9 mouse cellular contexts compared by ENCODE assay signal in the genomic region with DNA sequence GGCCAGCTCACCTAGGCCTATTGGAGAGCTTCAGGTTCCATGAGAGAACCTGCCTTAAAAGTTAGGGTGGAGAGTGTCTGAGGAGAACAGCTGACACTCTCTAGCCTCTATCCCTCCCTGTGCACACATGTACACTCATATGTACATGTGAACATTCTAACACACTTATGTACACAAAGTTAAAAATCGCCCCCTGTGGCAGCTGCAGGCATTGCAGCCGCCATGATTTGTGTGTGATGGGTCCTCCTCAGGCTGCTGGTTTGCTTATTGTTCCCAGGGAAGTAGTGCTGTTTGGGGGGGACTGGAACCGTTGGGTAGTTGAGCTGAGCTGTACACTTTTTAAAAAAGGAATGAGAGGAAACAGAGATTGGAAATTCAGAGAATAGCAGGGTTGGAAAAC. TPM values are rescaled to one million over a fixed set of nuclear protein-coding genes. Genes with fewer than 3 reads are reported as not detected.
A peak's percentile ranks its signal among the peaks of the same experiment; 100 is the strongest.
DNase-seq lines count a peak whose midpoint lies in the region; ATAC-seq and TF ChIP-seq lines count a peak whose summit lies in the region.
"Had no signal": no experiment of that assay in that cellular context is flagged by ENCODE, and none has a peak within 500 bp of the region (broad histone marks: within the 10 kb centered on the region; RNA-seq: fewer than 3 reads in every experiment).

No protein-coding gene starts in this region.

- TF ChIP-seq EP300 in CH12.LX (IDR thresholded peaks at IDR 0.05; ENCODE audit: low read length) = no peak

- no peak overlapping the region for H3K4me3 ChIP-seq in hindbrain, embryonic 11.5 days (ENCODE audit: low read depth, low read length)
- no peak overlapping the region for H3K4me3 ChIP-seq in hindbrain, embryonic 12.5 days
- H3K4me3 ChIP-seq in CH12.LX (replicated peaks in 1 of 3; ENCODE audit: low read depth in 2 of 3, low read length in 2 of 3, poor library complexity in 1 of 3) = no peak overlapping the region
- H3K4me3 ChIP-seq in embryonic facial prominence, embryonic 14.5 days (ENCODE audit: low read depth, low read length) = no peak overlapping the region
- H3K4me3 ChIP-seq: embryonic facial prominence, embryonic 12.5 days had no signal

- ATAC-seq in hindbrain, embryonic 11.5 days (ENCODE audit: low FRiP score) = no peak
- no peak for ATAC-seq in hindbrain, embryonic 12.5 days (ENCODE audit: low FRiP score)
- no peak for ATAC-seq in embryonic facial prominence, embryonic 14.5 days (ENCODE audit: low read depth)
- ATAC-seq in monocyte, adult 5-6 weeks (replicated peaks; ENCODE audit: insufficient number of reproducible peaks, low FRiP score, low TSS enrichment, poor library complexity, severe bottlenecking) = peak; percentile 51; the same call in 1 of the 2 replicates

- H3K9me3 ChIP-seq in hindbrain, embryonic 11.5 days (ENCODE audit: control insufficient read depth, low read length) = no peaks in the 10 kb centered on the region
- no peaks in the 10 kb centered on the region for H3K9me3 ChIP-seq in hindbrain, embryonic 12.5 days (replicated peaks)
- H3K9me3 ChIP-seq in CH12.LX (replicated peaks; ENCODE audit: low read length) = peaks cover 10% of the 10 kb centered on the region
- H3K9me3 ChIP-seq in embryonic facial prominence, embryonic 14.5 days (ENCODE audit: control insufficient read depth, low read length) = no peaks in the 10 kb centered on the region
- H3K9me3 ChIP-seq: embryonic facial prominence, embryonic 12.5 days had no signal

- WGBS in hindbrain, embryonic 11.5 days = 13% methylated on average over 3 of the region's 3 CpGs
- 15% methylated on average over 3 of the region's 3 CpGs for WGBS in hindbrain, embryonic 12.5 days
- WGBS in embryonic facial prominence, embryonic 14.5 days = 14% methylated on average over 3 of the region's 3 CpGs

- H3K4me1 ChIP-seq in hindbrain, embryonic 11.5 days (replicated peaks; ENCODE audit: control insufficient read depth, insufficient read depth, low read length) = no peaks in the 10 kb centered on the region
- peaks cover 2% of the 10 kb centered on the region; the same call in 1 of the 2 replicates for H3K4me1 ChIP-seq in hindbrain, embryonic 12.5 days
- H3K4me1 ChIP-seq in CH12.LX (ENCODE audit: control insufficient read depth in 1 of 2, insufficient read depth in 2 of 2) = no peaks in the 10 kb centered on the region
- peaks cover under 1% of the 10 kb centered on the region; the same call in 1 of the 2 replicates for H3K4me1 ChIP-seq in embryonic facial prominence, embryonic 14.5 days (ENCODE audit: control insufficient read depth, insufficient read depth, low read length)

- H3K27me3 ChIP-seq in hindbrain, embryonic 11.5 days (ENCODE audit: control insufficient read depth, insufficient read depth, low read length) = no peaks in the 10 kb centered on the region
- no peaks in the 10 kb centered on the region for H3K27me3 ChIP-seq in hindbrain, embryonic 12.5 days
- peaks cover 65% of the 10 kb centered on the region for H3K27me3 ChIP-seq in CH12.LX (replicated peaks)
- no peaks in the 10 kb centered on the region for H3K27me3 ChIP-seq in embryonic facial prominence, embryonic 14.5 days (replicated peaks; ENCODE audit: control insufficient read depth, insufficient read depth, low read length)
- H3K27me3 ChIP-seq: embryonic facial prominence, embryonic 12.5 days had no signal

- no peak; the same call in none of the 2 replicates for TF ChIP-seq RAD21 in CH12.LX (IDR thresholded peaks at IDR 0.05; ENCODE audit: low read depth, low read length)

- no peaks in the 10 kb centered on the region for H3K36me3 ChIP-seq in hindbrain, embryonic 11.5 days (ENCODE audit: control insufficient read depth, insufficient read depth, low read length)
- H3K36me3 ChIP-seq in hindbrain, embryonic 12.5 days = no peaks in the 10 kb centered on the region
- H3K36me3 ChIP-seq in CH12.LX (replicated peaks in 1 of 2; ENCODE audit: control insufficient read depth in 1 of 2, insufficient read depth in 1 of 2, low read length in 1 of 2) = no peaks in the 10 kb centered on the region
- H3K36me3 ChIP-seq in embryonic facial prominence, embryonic 14.5 days (ENCODE audit: control insufficient read depth, insufficient read depth, low read length) = no peaks in the 10 kb centered on the region
- H3K36me3 ChIP-seq: embryonic facial prominence, embryonic 12.5 days had no signal

- no peak overlapping the region for H3K4me2 ChIP-seq in hindbrain, embryonic 11.5 days (replicated peaks; ENCODE audit: low read depth, low read length)
- H3K4me2 ChIP-seq in hindbrain, embryonic 12.5 days (replicated peaks) = no peak overlapping the region
- H3K4me2 ChIP-seq in CH12.LX (ENCODE audit: insufficient read depth, low read depth, poor library complexity, severe bottlenecking) = no peak overlapping the region
- no peak overlapping the region for H3K4me2 ChIP-seq in embryonic facial prominence, embryonic 14.5 days (ENCODE audit: low read depth, low read length)
- H3K4me2 ChIP-seq: embryonic facial prominence, embryonic 12.5 days had no signal

- H3K9ac ChIP-seq in hindbrain, embryonic 11.5 days (ENCODE audit: low read depth, low read length) = no peak overlapping the region
- H3K9ac ChIP-seq in hindbrain, embryonic 12.5 days = no peak overlapping the region
- H3K9ac ChIP-seq in CH12.LX (ENCODE audit: insufficient read depth, low read depth) = no peak overlapping the region
- no peak overlapping the region for H3K9ac ChIP-seq in embryonic facial prominence, embryonic 14.5 days (ENCODE audit: low read depth, low read length)
- H3K9ac ChIP-seq: embryonic facial prominence, embryonic 12.5 days had no signal

- DNase-seq in hindbrain, embryonic 11.5 days (ENCODE audit: low spot score) = peak; percentile 86
- DNase-seq in CH12.LX (ENCODE audit: extremely low read depth) = peak; percentile 45
- DNase-seq in adrenal gland, postnatal 25 days = peak; percentile 41
- DNase-seq in embryonic facial prominence, embryonic 14.5 days (ENCODE audit: low spot score) = peak; percentile 53
- peak; percentile 67 to 70 for DNase-seq in layer of hippocampus, postnatal 10 days (ENCODE audit: low spot score in 2 of 2)
- DNase-seq in thymus, postnatal 4 days = peak; percentile 86

- H3K79me2 ChIP-seq in CH12.LX (replicated peaks; ENCODE audit: control insufficient read depth, extremely low read depth, insufficient read depth, poor library complexity, severe bottlenecking) = no peaks in the 10 kb centered on the region

- TF ChIP-seq POLR2A in CH12.LX (IDR thresholded peaks at IDR 0.05; ENCODE audit: low read depth, low read length) = no peak

- in situ Hi-C loops in CH12.LX (cut with MboI; ENCODE audit: low pct_ligation_motif_present, low pct_unique_long_range_greater_than_20kb, low sequenced_read_pairs) = no loop called here

- dilution Hi-C loops in CH12.LX (cut with MboI; ENCODE audit: extremely low pct_ligation_motif_present, extremely low pct_unique_long_range_greater_than_20kb, low sequenced_read_pairs) = no loop called here

- TF ChIP-seq CTCF in CH12.LX (conservative IDR thresholded peaks at IDR 0.05 in 1 of 2, IDR thresholded peaks at IDR 0.05 in 1 of 2; ENCODE audit: low read depth in 2 of 2, low read length in 2 of 2) = peak; percentile 72 to 93

- H3K27ac ChIP-seq in hindbrain, embryonic 11.5 days (ENCODE audit: low read depth, low read length) = no peak overlapping the region
- H3K27ac ChIP-seq in hindbrain, embryonic 12.5 days = no peak overlapping the region
- no peak overlapping the region for H3K27ac ChIP-seq in CH12.LX (ENCODE audit: insufficient read depth, low read depth)
- no peak overlapping the region for H3K27ac ChIP-seq in embryonic facial prominence, embryonic 14.5 days (replicated peaks; ENCODE audit: low read depth, low read length)
- H3K27ac ChIP-seq: embryonic facial prominence, embryonic 12.5 days had no signal

TF ChIP-seq in CH12.LX, 34 proteins besides CTCF, POLR2A, EP300 and RAD21:
- TF ChIP-seq ZKSCAN1 (IDR thresholded peaks at IDR 0.05; ENCODE audit: borderline replicate concordance, low read depth, low read length) (no peak), MAX (IDR thresholded peaks at IDR 0.05; ENCODE audit: low read length) (0 out of 2 replicates have a peak, but pooled peaks have one; percentile 21)
TF ChIP-seq in CH12.LX: peak in this region for 1.

RNA-seq across cellular contexts. Expression of a gene that starts 14.1 kb away (rescaled TPM):
- polyA plus RNA-seq in hindbrain, embryonic 11.5 days (2014; fragmentation: Nextera tagmentation; extraction: Ambion mirVana) = 1.8 and 2.4 TPM in 2 replicates
- polyA plus RNA-seq in hindbrain, embryonic 12.5 days (2016; fragmentation: Nextera tagmentation; extraction: Ambion mirVana) = 7.1 and 9.0 TPM in 2 replicates
- total RNA-seq in CH12.LX (2012; rRNA removed) = not detected in 2 replicates
- not detected in 2 replicates for total RNA-seq in CH12.LX (2014; rRNA removed)
- not detected in 2 replicates for polyA plus RNA-seq in CH12.LX (2012; ENCODE audit: insufficient read length, low read depth)
- total RNA-seq in adrenal gland, postnatal 25 days (2021) = 5.0 and 6.6 TPM in 2 replicates
- 24.6 and 25.7 TPM in 2 replicates for polyA plus RNA-seq in embryonic facial prominence, embryonic 14.5 days (2014; fragmentation: Nextera tagmentation; extraction: Ambion mirVana)
- total RNA-seq in layer of hippocampus, postnatal 10 days (2021) = 1 to 10 TPM; 7.7 to 9.6 TPM
- 0.11 TPM in 1 of 3 replicates, not detected in the others for total RNA-seq in monocyte, adult 5-6 weeks (2017)
